Mouse (Mus musculus) urinary bladder, postnatal 4 days (tissue): ENCODE measurements at regions not wholly inside any gene's neighbourhood (a gene's known extent, or its start where the extent isn't known, plus 50 kb on each side); places are given as distances from the start of the nearest gene placed in this dataset.

Experiments used
- DNase-seq, 2 experiments: peaks; one replicate each; pipeline ENCODE4 v3.0.0; 2021 to 2022; ENCODE audit warnings: low spot score in 2 of 2

- no peak for DNase-seq
Measured at GRCm38 (mm10) chr13:100933265-100933664, 100.0 kb upstream of the Slc30a5 start.

- no peak for DNase-seq
Measured at GRCm38 (mm10) chr13:100899566-100899965, 66.3 kb upstream of the Slc30a5 start.

- no peak for DNase-seq
Measured at GRCm38 (mm10) chr13:100893871-100894270, 60.6 kb upstream of the Slc30a5 start.

GRCm38 (mm10) chr13:100893096-100893495 is 59.9 kb upstream of the Slc30a5 start:
- DNase-seq = no peak

GRCm38 (mm10) chr13:100892647-100893071 is 59.4 kb upstream of the Slc30a5 start:
- DNase-seq = no peak

GRCm38 (mm10) chr13:100892204-100892603 is 59.0 kb upstream of the Slc30a5 start:
- peak; percentile 55 to 82 for DNase-seq

GRCm38 (mm10) chr13:100890457-100890856 is 57.2 kb upstream of the Slc30a5 start:
- DNase-seq = no peak

- no peak for DNase-seq
Measured at GRCm38 (mm10) chr13:100888481-100888880, 55.3 kb upstream of the Slc30a5 start.

GRCm38 (mm10) chr13:100883711-100884110 is 50.5 kb upstream of the Slc30a5 start:
- DNase-seq = no peak
